Mouse (Mus musculus) c-Kit-negative CD71-positive TER-119-positive erythroid progenitor cells, embryonic 14.5 days (primary cell): ENCODE data around the gene Arhgef11.

Experiments used
- DNase-seq: peaks from one replicate; pipeline ENCODE4 v3.0.0-alpha.2; 2013; ENCODE audit warnings: low read depth, low spot score

Arhgef11 gene

GRCm38 (mm10) chr3:87761408-87762375 lies 144.3 kb downstream of the Arhgef11 start:
- DNase-seq: no peak

- DNase-seq: no peak
Observed at GRCm38 (mm10) chr3:87763202-87763601, 145.8 kb downstream of the Arhgef11 start.

DNA sequence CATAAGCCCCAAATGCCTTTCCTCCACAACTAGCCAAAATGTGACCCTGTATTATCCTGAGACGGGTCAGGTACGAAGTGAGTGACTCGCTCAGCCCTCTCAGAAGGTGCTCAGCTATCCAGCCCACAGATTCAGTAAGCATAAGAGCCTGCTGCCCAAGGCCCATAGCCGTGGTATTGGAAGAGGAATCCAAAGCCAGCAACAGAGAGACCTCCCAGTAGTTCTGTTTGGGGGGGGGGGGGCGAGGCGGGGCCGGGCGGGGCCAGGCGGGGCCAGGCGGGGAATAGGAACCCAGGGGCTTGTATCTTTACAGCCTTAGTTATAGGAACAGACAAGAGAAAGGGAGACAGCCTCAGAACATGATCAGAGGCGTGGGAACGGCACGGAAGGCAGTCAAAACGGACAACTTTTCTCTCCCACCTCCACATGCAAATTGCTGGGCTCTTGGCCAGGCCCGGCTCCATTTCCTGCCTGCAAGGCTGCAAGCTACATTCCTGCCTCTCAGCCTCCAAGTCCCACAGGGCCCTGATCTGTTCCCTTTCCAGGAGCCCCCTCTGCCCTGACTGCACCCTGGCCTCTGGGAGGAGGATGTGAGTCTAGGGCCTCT lies 146.4 kb downstream of the Arhgef11 start:
- DNase-seq: no peak

GRCm38 (mm10) chr3:87764506-87764905 lies 147.1 kb downstream of the Arhgef11 start:
- DNase-seq: no peak

GRCm38 (mm10) chr3:87765091-87765490 lies 147.7 kb downstream of the Arhgef11 start:
- no peak for DNase-seq

DNA sequence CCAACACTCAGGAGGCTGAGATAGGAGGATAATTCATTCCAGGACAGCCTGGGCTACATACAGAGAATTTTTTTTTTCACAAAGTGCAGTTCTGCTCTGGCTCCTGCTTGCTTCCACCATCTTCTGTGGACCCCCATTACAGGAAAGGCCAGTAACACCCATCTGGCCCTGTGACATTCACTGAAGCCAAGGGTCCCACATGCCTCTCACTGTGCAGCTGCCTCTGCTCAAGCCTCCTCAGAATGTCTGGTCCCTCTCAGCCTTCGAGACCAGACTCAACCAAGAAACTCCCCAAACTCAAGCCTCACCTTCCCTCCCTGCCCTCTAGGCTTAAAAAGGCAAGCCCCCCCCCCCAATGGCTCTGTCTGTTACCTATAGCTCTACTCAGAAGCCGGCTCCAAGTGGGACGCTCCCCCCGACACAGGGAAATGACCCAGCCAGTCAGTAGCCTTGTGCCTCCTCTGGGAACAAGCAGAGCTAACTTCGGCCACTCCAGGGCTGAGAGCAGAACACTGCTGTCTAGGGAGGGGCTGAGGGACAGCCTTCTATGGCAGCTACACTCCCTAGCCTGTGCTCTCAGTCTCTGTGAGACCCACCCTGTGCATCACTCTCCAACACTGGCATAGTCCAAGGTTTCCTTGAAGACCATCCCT lies 148.4 kb downstream of the Arhgef11 start:
- DNase-seq: no peak

DNA sequence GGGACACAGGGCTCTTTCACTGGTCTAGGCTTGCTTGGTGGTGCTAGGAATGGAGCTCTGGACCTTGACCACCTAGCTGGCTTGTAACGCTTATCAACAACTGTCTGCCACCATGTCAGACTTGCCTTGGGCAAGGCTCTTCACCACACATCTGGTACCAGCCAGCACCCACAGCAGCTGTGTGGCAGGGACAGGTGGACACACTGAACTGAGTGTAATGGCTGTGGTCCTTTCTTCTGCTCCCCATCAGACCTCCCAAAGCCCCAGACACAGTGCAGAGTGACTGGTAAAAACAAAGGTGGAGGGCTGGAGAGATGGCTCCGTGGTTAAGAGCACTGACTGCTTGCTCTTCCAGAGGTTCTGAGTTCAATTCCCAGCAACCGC lies 148.9 kb downstream of the Arhgef11 start:
- no peak for DNase-seq

GRCm38 (mm10) chr3:87767764-87768163 lies 150.4 kb downstream of the Arhgef11 start:
- no peak for DNase-seq

DNA sequence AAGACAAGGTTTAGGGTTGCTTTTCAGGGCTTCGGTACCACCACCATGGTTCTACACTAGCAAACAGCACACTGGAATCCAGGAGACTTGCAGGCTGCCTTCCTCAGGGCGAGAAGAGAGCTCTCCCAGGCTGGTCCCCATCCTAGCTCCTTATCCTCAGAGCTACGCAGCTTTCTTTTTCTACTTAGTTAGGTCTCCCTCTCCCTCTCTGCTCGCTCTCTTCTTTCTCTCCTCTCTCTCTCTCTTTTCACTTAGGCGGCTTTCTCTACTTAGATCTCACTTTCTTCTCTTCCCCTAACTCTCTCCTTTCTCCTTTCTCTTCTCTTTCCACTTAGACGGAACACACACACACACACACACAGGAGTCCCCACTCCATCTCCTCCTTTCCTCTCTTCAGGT lies 151.1 kb downstream of the Arhgef11 start:
- DNase-seq: no peak

- DNase-seq: peak; percentile 8
Observed at GRCm38 (mm10) chr3:87768844-87769243, 151.5 kb downstream of the Arhgef11 start.

GRCm38 (mm10) chr3:87769506-87769905 lies 152.1 kb downstream of the Arhgef11 start:
- no peak for DNase-seq

DNA sequence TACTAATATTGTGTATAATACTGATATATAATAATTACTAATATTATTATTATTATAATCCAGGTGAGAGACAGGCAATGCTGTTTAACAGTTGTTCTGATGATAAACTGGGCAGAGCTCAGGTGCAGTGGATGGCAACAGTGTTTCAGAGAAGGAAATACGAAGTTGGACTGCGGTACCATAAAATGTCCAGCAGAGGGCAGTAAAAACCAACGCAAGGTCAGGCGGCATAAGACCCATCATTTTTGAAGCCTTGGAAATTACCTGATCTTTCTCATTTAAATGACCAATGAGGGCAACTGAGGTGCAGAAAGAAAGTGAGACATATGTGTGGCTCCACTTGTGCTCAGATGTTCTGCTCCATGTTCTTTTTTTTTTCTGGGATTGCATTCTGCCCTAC lies 152.9 kb downstream of the Arhgef11 start:
- peak; percentile 36 for DNase-seq

DNA sequence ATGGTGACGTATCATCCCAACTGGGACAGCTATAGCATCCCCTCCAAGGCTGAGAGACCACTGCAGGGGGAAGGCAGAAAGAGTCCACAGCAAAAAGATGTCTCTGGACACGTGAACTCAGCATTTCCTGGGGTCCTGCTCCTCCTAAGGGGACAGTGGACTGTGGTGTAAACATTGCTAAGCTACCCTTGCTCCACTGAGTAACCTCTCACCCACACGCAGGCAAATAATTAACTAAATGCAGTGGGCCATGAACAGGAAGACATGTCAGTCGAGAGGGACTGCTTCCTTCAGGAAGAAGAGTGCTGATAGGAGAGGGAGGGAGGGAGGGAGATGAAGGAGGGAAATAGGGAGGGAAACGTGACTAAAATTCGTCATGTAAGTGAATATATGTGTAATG lies 153.7 kb downstream of the Arhgef11 start:
- no peak for DNase-seq

DNA sequence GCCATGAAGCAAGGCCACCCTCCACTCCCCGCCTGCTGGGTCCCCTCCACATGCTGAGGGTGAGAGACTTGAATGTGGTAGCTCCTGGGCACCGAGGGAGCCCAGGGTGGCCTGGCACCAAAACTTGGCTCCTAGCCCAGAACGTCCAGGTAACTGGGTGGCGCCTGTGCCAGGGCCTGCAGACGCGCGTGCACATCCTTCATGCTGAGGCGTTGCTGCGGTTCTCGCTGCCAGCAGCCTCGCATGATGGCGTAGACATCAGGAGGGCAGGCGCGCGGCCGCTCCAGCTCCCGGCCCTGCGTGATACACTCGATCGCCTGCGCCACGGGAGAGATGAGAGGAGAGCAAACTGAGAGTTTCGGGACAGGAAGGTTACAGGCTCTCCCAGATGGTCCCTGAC lies 160.9 kb downstream of the Arhgef11 start:
- DNase-seq: no peak

GRCm38 (mm10) chr3:87779086-87779485 lies 161.7 kb downstream of the Arhgef11 start:
- no peak for DNase-seq

- no peak for DNase-seq
Observed at GRCm38 (mm10) chr3:87783282-87784023, 166.1 kb downstream of the Arhgef11 start.

GRCm38 (mm10) chr3:87785156-87785555 lies 167.8 kb downstream of the Arhgef11 start:
- DNase-seq: no peak

DNA sequence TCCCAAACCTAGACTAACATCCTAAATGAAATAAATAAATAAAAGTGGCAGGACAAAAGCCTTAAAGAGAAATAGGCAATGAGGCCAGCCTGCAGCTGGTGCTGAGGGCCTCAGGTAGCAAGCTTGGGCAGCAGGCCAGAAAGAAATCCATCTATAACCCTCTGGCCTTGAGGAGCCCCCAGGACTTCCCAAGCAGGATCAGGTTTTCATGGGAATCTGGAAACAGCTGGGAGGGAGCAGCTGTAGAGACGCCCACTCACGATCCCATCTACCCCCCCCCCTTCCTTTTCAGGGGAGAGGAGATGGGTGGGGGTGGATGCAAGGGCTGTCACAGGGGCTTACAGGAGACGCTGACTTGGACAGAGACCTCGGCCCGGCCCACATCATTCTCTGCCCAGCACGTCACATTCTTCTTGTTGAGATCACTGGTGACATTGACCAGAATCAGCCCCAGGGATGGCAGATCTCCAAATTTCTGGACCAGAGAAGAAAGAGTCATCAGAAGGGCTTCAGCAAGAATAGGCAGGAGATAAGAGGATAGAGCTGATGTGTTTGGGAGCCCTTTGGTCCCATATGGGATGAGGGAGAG lies 168.4 kb downstream of the Arhgef11 start:
- DNase-seq: no peak
